Mouse (Mus musculus) large intestine, adult 2 months (tissue): Measurements from ENCODE around the gene Fam83c. TPM values are rescaled to one million over a fixed set of nuclear protein-coding genes. Genes with fewer than 3 reads are reported as not detected.

Experiments
- DNase-seq: peaks from one replicate; pipeline ENCODE4 v3.0.0-alpha.2; 2012; ENCODE audit warnings: low read depth, low spot score
- WGBS: fragments of 180-500 bp; shearing (Covaris S2); methylation state at CpG from one replicate; pipeline ENCODE4 v1.1.7; 2018; 5-methylcytosine and 5-hydroxymethylcytosine counted together
- polyA plus RNA-seq: library from polyadenylated mRNA; depleted of rRNA; stranded (reverse); fragments of >200 nt; gene quantifications from 2 replicates; pipeline ENCODE4 v1.2.3, GENCODE M21; 2012

Gene Fam83c
- polyA plus RNA-seq, 1 experiment = 0.97 TPM

GRCm38 (mm10) chr2:155831302-155831701 lies 3.4 kb downstream of the Fam83c start:
- no peak for DNase-seq
- 56% methylated on average over 9 of the region's 9 CpGs for WGBS

GRCm38 (mm10) chr2:155830841-155831240 lies 3.8 kb downstream of the Fam83c start:
- DNase-seq = no peak

GRCm38 (mm10) chr2:155826630-155827424 lies 7.8 kb downstream of the Fam83c start, which contains the start of gene Eif6:
TSS of gene Eif6 (minus strand) at chr2:155826925.
- WGBS = 1% methylated on average over 27 of the region's 27 CpGs
- peak; percentile 90 for DNase-seq

More at GRCm38 (mm10) chr2:155830841-155831240, 3.8 kb downstream of the Fam83c start:
- 93% methylated on average over 8 of the region's 8 CpGs for WGBS

GRCm38 (mm10) chr2:155825904-155826629 lies 8.6 kb downstream of the Fam83c start:
- WGBS = 1% methylated on average over 52 of the region's 52 CpGs
- DNase-seq = no peak

- 86% methylated on average over 8 of the region's 8 CpGs for WGBS
- DNase-seq = no peak
Measured at GRCm38 (mm10) chr2:155823722-155824121, 10.9 kb downstream of the Fam83c start.

- WGBS = 41% methylated on average over 5 of the region's 5 CpGs
- no peak for DNase-seq
Measured at GRCm38 (mm10) chr2:155820779-155821178, 13.9 kb downstream of the Fam83c start.

GRCm38 (mm10) chr2:155819449-155820251 lies 15.0 kb downstream of the Fam83c start:
- WGBS = 27% methylated on average over 6 of the region's 6 CpGs

GRCm38 (mm10) chr2:155819392-155819448 lies 15.4 kb downstream of the Fam83c start, which contains the start of gene BC029722:
TSS of gene BC029722 (minus strand) at chr2:155819426.
- DNase-seq = no peak

More at GRCm38 (mm10) chr2:155819449-155820251, 15.0 kb downstream of the Fam83c start:
- DNase-seq = peak; percentile 86

GRCm38 (mm10) chr2:155818596-155819391 lies 15.9 kb downstream of the Fam83c start:
- WGBS = under 1% methylated on average over 37 of the region's 37 CpGs
- DNase-seq = peak; percentile 97

GRCm38 (mm10) chr2:155817301-155818245 lies 17.1 kb downstream of the Fam83c start:
- 67% methylated on average over 10 of the region's 10 CpGs for WGBS
- DNase-seq = no peak

GRCm38 (mm10) chr2:155816179-155816578 lies 18.5 kb downstream of the Fam83c start:
- WGBS = 100% methylated on average over 1 of the region's 1 CpGs

GRCm38 (mm10) chr2:155814829-155815228 lies 19.8 kb downstream of the Fam83c start:
- DNase-seq = no peak
- 14% methylated on average over 5 of the region's 5 CpGs for WGBS

More at GRCm38 (mm10) chr2:155816179-155816578, 18.5 kb downstream of the Fam83c start:
- DNase-seq = no peak

- 76% methylated on average over 4 of the region's 4 CpGs for WGBS
- no peak for DNase-seq
Measured at GRCm38 (mm10) chr2:155812637-155813036, 22.0 kb downstream of the Fam83c start.

- DNase-seq = no peak
- 49% methylated on average over 16 of the region's 16 CpGs for WGBS
Measured at GRCm38 (mm10) chr2:155811821-155812396, 22.7 kb downstream of the Fam83c start.

GRCm38 (mm10) chr2:155809620-155810019 lies 25.0 kb downstream of the Fam83c start:
- no peak for DNase-seq
- whole genome bisulfite sequencing = 31% methylated on average over 4 of the region's 4 CpGs

GRCm38 (mm10) chr2:155807408-155807807 lies 27.2 kb downstream of the Fam83c start:
- no peak for DNase-seq
- WGBS = 42% methylated on average over 4 of the region's 4 CpGs

GRCm38 (mm10) chr2:155806548-155806947 lies 28.1 kb downstream of the Fam83c start:
- WGBS = 71% methylated on average over 5 of the region's 5 CpGs
- no peak for DNase-seq

- no peak for DNase-seq
- 90% methylated on average over 6 of the region's 6 CpGs for WGBS
Measured at GRCm38 (mm10) chr2:155805925-155806255, 28.8 kb downstream of the Fam83c start.
